Mouse (Mus musculus) midbrain, embryonic 16.5 days (tissue): ENCODE measurements around the gene Chil1. TPM values are rescaled to one million over a fixed set of nuclear protein-coding genes. Genes with fewer than 3 reads are reported as not detected.

Experiments
- ATAC-seq: fragments of 200-750 bp; cut with Nextera tagmentation; 2 replicates; pipeline ENCODE4 v1.8.0; 2017; ENCODE audit warnings: moderate TSS enrichment
- H3K27ac ChIP-seq: fragments of 300-500 bp; sonication (generic); 2 replicates; pipeline ENCODE4 v1.5.1; 2014; ENCODE audit warnings: mild to moderate bottlenecking, low read length, mixed read lengths
- H3K27me3 ChIP-seq: fragments of 300-500 bp; sonication (generic); 2 replicates; pipeline ENCODE4 v1.6.1; 2014; ENCODE audit warnings: low read depth, low read length, mixed read lengths; ENCODE audit not compliant: control insufficient read depth, insufficient read depth
- H3K36me3 ChIP-seq: fragments of 300-500 bp; sonication (generic); 2 replicates; pipeline ENCODE4 v1.6.1; 2014; ENCODE audit warnings: mild to moderate bottlenecking, low read length, moderate library complexity, mixed read lengths; ENCODE audit not compliant: control insufficient read depth, insufficient read depth
- H3K4me1 ChIP-seq: fragments of 300-500 bp; sonication (generic); 2 replicates; pipeline ENCODE4 v1.6.1; 2014; ENCODE audit warnings: mild to moderate bottlenecking, low read length, mixed read lengths; ENCODE audit not compliant: control insufficient read depth, insufficient read depth
- H3K4me2 ChIP-seq: fragments of 300-500 bp; sonication (generic); 2 replicates; pipeline ENCODE4 v1.6.1; 2014; ENCODE audit warnings: mild to moderate bottlenecking, low read length, mixed read lengths
- H3K4me3 ChIP-seq: fragments of 300-500 bp; sonication (generic); 2 replicates; pipeline ENCODE4 v1.5.1; 2014; ENCODE audit warnings: low read depth, mild to moderate bottlenecking, low read length, moderate library complexity, mixed read lengths
- H3K9ac ChIP-seq: fragments of 300-500 bp; sonication (generic); 2 replicates; pipeline ENCODE4 v1.6.1; 2014; ENCODE audit warnings: low read depth, low read length, mixed read lengths
- H3K9me3 ChIP-seq: fragments of 300-500 bp; sonication (generic); replicated peaks from 2 replicates; pipeline ENCODE4 v1.6.1; 2014; ENCODE audit warnings: mild to moderate bottlenecking, low read length, mixed read lengths; ENCODE audit not compliant: control insufficient read depth, poor library complexity, severe bottlenecking
- WGBS: fragments of 180-500 bp; shearing (Covaris S2); extraction: QIAGEN DNeasy Blood & Tissue Kit; methylation state at CpG from one replicate; pipeline ENCODE4 v1.1.7; 2014; 5-methylcytosine and 5-hydroxymethylcytosine counted together
- polyA plus RNA-seq: library from polyadenylated mRNA; unstranded; fragments of >200 nt; fragmentation: Nextera tagmentation; extraction: Ambion mirVana; gene quantifications from 2 replicates; pipeline ENCODE4 v1.2.1, GENCODE M21; 2015

The Chil1 gene
- polyA plus RNA-seq, 1 experiment from 2014 or later, result 3.9 TPM

- ATAC-seq, result no peak
- H3K9me3 ChIP-seq, result no peaks in the 10 kb centered on the region
- whole genome bisulfite sequencing, result 89% methylated on average over 3 of the region's 3 CpGs
These were observed 36.0 kb downstream of the Chil1 start for GRCm38 (mm10) chr1:134217942-134218341.

DNA sequence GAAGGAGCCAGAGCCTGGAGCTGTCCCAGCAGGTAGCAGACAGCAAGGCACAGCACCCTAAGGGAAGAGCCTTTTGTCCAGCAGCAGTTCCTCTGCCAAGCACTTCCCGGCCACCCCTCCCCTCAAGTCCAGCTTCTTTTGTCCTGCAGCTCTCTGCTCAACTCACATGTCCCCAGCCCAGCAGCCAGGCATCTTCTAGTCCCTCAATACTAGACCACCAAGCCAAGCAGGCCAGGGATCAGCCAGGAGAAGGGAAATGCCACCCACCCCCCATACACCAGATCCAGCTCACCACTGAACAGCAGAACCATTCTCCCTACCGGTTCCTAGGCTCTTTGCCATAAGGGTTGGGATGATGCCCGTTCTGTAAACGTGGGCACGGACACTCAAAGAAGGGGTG lies 37.6 kb downstream of the Chil1 start:
- no peaks in the 10 kb centered on the region for H3K27me3 ChIP-seq
- no peak overlapping the region for H3K27ac ChIP-seq
- no peaks in the 10 kb centered on the region; the same call in 1 of the 2 replicates for H3K4me1 ChIP-seq
- H3K4me3 ChIP-seq, result no peak overlapping the region
- no peak overlapping the region for H3K4me2 ChIP-seq
- H3K9ac ChIP-seq, result no peak overlapping the region
- H3K36me3 ChIP-seq, result no peaks in the 10 kb centered on the region
- 63% methylated on average over 5 of the region's 5 CpGs for WGBS
- no peaks in the 10 kb centered on the region for H3K9me3 ChIP-seq
- no peak for ATAC-seq

More at GRCm38 (mm10) chr1:134217942-134218341, 36.0 kb downstream of the Chil1 start:
- Histone ChIP-seq H3K4me1 (no peaks in the 10 kb centered on the region; the same call in 1 of the 2 replicates), H3K27me3 (no peaks in the 10 kb centered on the region), H3K4me3 (no peak overlapping the region), H3K9ac (no peak overlapping the region), H3K27ac (no peak overlapping the region), H3K36me3 (no peaks in the 10 kb centered on the region), H3K4me2 (no peak overlapping the region)

GRCm38 (mm10) chr1:134221172-134221571 lies 39.2 kb downstream of the Chil1 start:
- Histone ChIP-seq H3K27me3 (no peaks in the 10 kb centered on the region), H3K9ac (no peak overlapping the region), H3K4me3 (no peak overlapping the region), H3K27ac (no peak overlapping the region), H3K4me2 (no peak overlapping the region), H3K36me3 (no peaks in the 10 kb centered on the region), H3K4me1 (no peaks in the 10 kb centered on the region), H3K9me3 (no peaks in the 10 kb centered on the region)
- whole genome bisulfite sequencing, result 100% methylated on average over 1 of the region's 1 CpGs
- ATAC-seq, result no peak

DNA sequence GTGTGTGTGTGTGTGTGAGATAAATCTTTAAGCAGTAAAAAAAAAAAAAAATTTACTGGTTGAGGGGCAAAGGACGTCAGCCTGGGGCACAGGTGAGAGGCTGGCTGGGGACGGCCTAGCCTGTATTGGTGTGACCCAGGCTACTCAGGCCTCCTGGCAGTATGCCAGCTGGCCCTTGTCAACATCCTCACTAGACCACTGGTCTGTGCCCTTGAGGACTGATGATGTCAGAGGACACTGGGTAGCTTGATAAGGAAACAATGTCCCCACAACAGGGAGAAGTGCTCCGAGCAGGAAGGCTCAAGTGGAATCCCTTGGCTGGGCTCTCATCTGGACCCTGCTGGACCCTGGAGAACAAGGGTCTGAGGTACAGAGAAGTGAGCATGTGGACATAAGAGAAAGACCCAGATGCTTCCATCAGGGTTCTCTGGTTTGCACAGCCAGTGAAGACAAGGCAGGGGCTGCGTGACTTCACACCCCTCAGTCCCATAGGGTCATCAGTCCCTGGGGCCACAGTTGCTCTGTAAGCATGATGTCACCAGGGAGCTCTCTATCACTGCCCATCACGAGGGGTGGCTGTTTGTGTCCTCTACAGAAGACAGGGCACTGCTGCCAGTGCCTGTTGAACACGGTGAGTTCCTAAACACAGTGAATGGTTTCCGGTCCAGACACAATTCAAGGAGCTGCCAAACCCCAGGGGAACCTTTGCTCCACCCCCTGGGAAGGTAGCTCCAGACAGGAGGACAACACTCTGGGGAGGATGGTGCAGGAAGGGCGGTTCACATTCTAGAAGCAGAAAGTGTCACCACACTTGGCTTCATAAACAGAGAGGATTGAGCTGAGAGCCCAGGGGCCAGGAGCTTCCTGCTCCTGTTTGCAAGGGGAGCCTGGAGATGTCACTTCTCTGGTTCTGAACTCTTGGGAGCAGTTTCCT lies 40.4 kb downstream of the Chil1 start:
- Histone ChIP-seq H3K36me3 (no peaks in the 10 kb centered on the region), H3K9ac (no peak overlapping the region), H3K4me3 (no peak overlapping the region), H3K9me3 (no peaks in the 10 kb centered on the region), H3K4me1 (no peaks in the 10 kb centered on the region), H3K4me2 (no peak overlapping the region), H3K27ac (no peak overlapping the region), H3K27me3 (no peaks in the 10 kb centered on the region)
- no peak for ATAC-seq
- 70% methylated on average over 8 of the region's 8 CpGs for WGBS

DNA sequence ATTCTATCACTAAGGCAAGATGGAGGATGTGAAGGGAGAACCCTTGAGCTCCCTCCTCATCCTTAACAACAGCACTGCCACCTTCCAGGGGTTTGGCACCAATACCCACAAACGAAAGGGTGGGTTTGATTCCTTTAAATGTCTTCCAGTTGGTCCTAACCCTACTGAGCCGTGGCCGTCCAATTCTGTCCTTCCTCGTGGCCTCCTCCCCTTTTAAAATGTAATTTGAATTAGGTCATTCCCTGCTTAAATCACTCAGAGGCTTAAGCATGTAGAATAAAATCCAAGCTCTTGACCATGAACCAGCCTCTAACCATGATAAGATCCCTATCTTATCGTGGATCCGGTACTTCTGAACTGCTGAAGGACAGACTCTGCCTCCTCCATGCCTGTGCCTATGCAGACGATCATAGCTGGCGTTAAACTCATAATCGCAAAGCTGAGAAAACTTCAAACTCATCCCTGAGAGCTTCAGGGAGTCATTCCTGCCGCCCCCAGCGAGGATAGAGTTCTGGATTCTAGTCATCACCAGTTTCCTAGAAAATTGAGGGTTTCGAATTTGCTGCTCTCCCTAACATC lies 42.8 kb downstream of the Chil1 start:
- Histone ChIP-seq H3K9ac (no peak overlapping the region), H3K27ac (no peak overlapping the region)
- 88% methylated on average over 12 of the region's 12 CpGs for WGBS

DNA sequence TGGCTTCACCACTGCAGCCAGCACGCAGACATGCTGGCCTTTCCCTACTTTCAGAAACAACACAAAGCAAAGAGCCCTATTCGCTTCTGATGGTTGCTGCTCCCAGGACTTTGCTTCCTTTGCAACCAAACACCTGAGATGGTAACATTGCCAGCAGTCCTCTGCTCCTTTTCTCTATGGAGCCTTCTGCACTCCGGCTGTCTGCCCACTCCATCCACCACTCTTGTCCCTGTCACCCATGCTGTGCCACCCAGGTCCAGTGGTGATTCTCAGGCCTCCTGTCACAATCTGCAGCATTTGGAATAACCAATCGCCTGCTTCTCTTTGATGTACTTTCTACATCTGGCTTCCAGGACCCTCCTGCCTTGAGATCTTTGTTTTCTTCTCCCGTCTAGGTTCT lies 43.4 kb downstream of the Chil1 start:
- ATAC-seq, result no peak
- 91% methylated on average over 5 of the region's 5 CpGs for WGBS
- no peaks in the 10 kb centered on the region for H3K9me3 ChIP-seq
- no peaks in the 10 kb centered on the region for H3K4me1 ChIP-seq
- H3K36me3 ChIP-seq, result no peaks in the 10 kb centered on the region
- H3K4me3 ChIP-seq, result no peak overlapping the region
- no peak overlapping the region for H3K4me2 ChIP-seq
- no peak overlapping the region for H3K27ac ChIP-seq
- no peak overlapping the region for H3K9ac ChIP-seq
- no peaks in the 10 kb centered on the region for H3K27me3 ChIP-seq

More for the DNA sequence above, 42.8 kb downstream of the Chil1 start:
- H3K4me3 ChIP-seq, result no peak overlapping the region
- no peak overlapping the region for H3K4me2 ChIP-seq
- no peaks in the 10 kb centered on the region for H3K9me3 ChIP-seq
- no peaks in the 10 kb centered on the region for H3K27me3 ChIP-seq
- no peaks in the 10 kb centered on the region for H3K36me3 ChIP-seq
- no peak for ATAC-seq
- no peaks in the 10 kb centered on the region for H3K4me1 ChIP-seq

DNA sequence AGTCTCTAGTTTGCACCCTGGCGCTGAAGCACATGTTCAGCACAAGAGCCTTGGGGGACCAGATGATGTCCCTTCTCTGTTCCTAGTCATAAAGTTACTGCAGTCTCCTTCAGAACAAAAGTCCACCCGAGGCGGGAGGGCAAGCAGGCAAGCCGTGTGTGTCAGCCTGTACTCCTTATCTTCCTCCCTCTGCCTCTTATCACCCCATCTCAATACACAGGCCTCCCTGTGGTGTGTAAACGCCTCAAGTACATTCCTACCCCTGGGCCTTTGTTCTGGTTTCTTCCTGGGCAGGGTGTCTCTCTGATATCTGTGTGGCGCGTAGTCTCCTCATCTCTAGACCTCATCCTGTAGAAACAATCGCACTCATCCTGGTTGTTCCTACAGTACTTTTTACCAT lies 44.8 kb downstream of the Chil1 start:
- Histone ChIP-seq H3K4me1 (no peaks in the 10 kb centered on the region), H3K9ac (no peak overlapping the region), H3K4me3 (no peak overlapping the region), H3K27ac (no peak overlapping the region), H3K27me3 (no peaks in the 10 kb centered on the region), H3K9me3 (no peaks in the 10 kb centered on the region), H3K36me3 (no peaks in the 10 kb centered on the region), H3K4me2 (no peak overlapping the region)
- ATAC-seq, result no peak
- WGBS, result 86% methylated on average over 8 of the region's 8 CpGs

DNA sequence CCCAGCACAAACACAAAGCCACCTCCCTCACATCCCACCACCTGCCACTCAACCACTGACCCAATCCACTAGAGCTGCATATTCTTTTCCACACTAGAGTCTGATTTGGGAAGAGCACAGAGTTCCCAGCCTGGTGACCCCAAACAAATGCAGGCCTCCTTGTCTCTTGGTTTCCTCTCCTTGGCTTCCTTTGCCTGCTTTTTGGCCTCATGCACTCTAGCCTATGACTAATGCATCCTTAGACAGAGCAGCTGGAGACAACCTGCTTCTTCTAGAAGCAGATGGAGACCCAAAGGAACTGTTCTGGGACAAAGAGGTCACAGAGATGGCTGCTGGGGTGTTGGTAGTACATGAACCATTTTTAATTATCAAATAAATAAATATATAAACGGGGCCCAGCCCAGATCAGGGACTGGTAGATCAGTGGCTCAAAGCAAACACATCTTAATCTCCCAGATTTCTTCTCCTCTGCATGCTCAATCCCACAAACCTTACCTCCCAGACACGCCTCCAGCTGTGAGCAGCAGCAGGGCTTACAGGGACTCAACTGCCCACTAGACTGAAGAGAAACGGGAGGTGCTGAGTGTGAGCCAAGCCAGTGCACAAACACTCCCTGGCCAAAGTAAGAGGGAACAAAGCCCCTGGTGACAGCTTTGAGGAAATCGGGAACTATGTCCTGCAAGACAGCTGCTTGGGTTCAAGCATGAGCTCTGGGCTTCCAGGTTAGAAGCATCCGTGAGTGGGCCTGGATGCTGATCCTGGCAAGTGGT lies 48.0 kb downstream of the Chil1 start:
- Histone ChIP-seq H3K9ac (no peak overlapping the region), H3K27me3 (peaks cover 7% of the 10 kb centered on the region), H3K4me1 (peaks cover 18% of the 10 kb centered on the region), H3K9me3 (no peaks in the 10 kb centered on the region), H3K4me2 (no peak overlapping the region), H3K4me3 (no peak overlapping the region), H3K36me3 (no peaks in the 10 kb centered on the region), H3K27ac (no peak overlapping the region)
- no peak for ATAC-seq
- 69% methylated on average over 5 of the region's 5 CpGs for WGBS
